Mouse (Mus musculus) lung, embryonic 14.5 days (tissue): ENCODE results near the gene Leap2. TPM values are rescaled to one million over a fixed set of nuclear protein-coding genes. Genes with fewer than 3 reads are reported as not detected.

Source experiments
- ATAC-seq: fragments of 200-750 bp; cut with Nextera tagmentation; 2 replicates; pipeline ENCODE4 v1.8.0; 2017; ENCODE audit warnings: mild to moderate bottlenecking, moderate TSS enrichment, moderate library complexity; ENCODE audit not compliant: insufficient read depth
- DNase-seq: peaks from one replicate; pipeline ENCODE4 v3.0.0-alpha.2; 2015
- H3K27ac ChIP-seq: fragments of 300-500 bp; sonication (generic); 2 replicates; pipeline ENCODE4 v1.5.1; 2014; ENCODE audit warnings: low read depth, mild to moderate bottlenecking, moderate library complexity
- H3K27me3 ChIP-seq: fragments of 300-500 bp; sonication (generic); 2 replicates; pipeline ENCODE4 v1.6.1; 2014; ENCODE audit warnings: low read length, control low read depth; ENCODE audit not compliant: insufficient read depth
- H3K36me3 ChIP-seq: fragments of 300-500 bp; sonication (generic); 2 replicates; pipeline ENCODE4 v1.6.1; 2014; ENCODE audit warnings: control low read depth; ENCODE audit not compliant: insufficient read depth
- H3K4me1 ChIP-seq: fragments of 300-500 bp; sonication (generic); 2 replicates; pipeline ENCODE4 v1.6.1; 2014; ENCODE audit warnings: antibody characterized with exemption, control low read depth; ENCODE audit not compliant: insufficient read depth
- H3K4me2 ChIP-seq: fragments of 300-500 bp; sonication (generic); 2 replicates; pipeline ENCODE4 v1.6.1; 2014; ENCODE audit warnings: mild to moderate bottlenecking
- H3K4me3 ChIP-seq: fragments of 300-500 bp; sonication (generic); 2 replicates; pipeline ENCODE4 v1.5.1; 2014; ENCODE audit warnings: low read depth, low read length
- H3K9ac ChIP-seq: fragments of 300-500 bp; sonication (generic); 2 replicates; pipeline ENCODE4 v1.6.1; 2014
- H3K9me3 ChIP-seq: fragments of 300-500 bp; sonication (generic); 2 replicates; pipeline ENCODE4 v1.6.1; 2016; ENCODE audit warnings: low read depth, low read length, control low read depth
- CTCF ChIP-seq: IDR thresholded peaks from 2 replicates; pipeline ENCODE4 v1.5.1; 2016; ENCODE audit warnings: antibody characterized with exemption, low read depth
- WGBS: fragments of 180-500 bp; shearing (Covaris S2); extraction: QIAGEN DNeasy Blood & Tissue Kit; methylation state at CpG from one replicate; pipeline ENCODE4 v1.1.7; 2014; 5-methylcytosine and 5-hydroxymethylcytosine counted together
- polyA plus RNA-seq: library from polyadenylated mRNA; unstranded; fragments of >200 nt; fragmentation: Nextera tagmentation; extraction: Ambion mirVana; gene quantifications from 2 replicates; pipeline ENCODE4 v1.2.1, GENCODE M21; 2014

Leap2 gene
- polyA plus RNA-seq, 1 experiment from 2014 or later = not detected

DNA sequence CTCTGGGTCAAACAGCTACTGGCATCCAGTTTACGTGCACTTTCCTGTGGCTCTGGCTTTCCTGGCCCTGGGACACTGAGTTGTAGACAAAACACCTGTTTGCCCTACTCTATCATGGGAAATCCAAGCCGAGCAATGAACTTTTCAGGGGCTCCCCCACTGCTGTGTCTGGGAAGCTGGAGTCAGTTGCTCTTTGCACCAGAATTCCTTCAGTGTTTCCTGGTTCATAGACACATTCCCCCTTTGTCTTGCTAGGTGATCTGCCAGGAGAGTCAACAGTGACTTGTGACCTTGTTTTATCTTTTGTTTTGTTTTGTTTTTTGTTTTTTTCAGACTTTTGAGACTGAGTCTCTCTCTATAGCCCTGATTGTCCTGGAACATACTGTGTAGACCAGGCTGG is 28.4 kb upstream of the Leap2 start:
- no peak for ATAC-seq
- no peaks in the 10 kb centered on the region for H3K27me3 ChIP-seq
- H3K4me3 ChIP-seq = no peak overlapping the region
- no peak overlapping the region for H3K4me2 ChIP-seq
- H3K9me3 ChIP-seq = no peaks in the 10 kb centered on the region
- TF ChIP-seq CTCF = no peak
- no peaks in the 10 kb centered on the region for H3K36me3 ChIP-seq
- no peak overlapping the region for H3K27ac ChIP-seq
- peaks cover 5% of the 10 kb centered on the region; the same call in 1 of the 2 replicates for H3K4me1 ChIP-seq
- WGBS = 34% methylated on average over 2 of the region's 2 CpGs
- no peak overlapping the region for H3K9ac ChIP-seq
- DNase-seq = no peak

DNA sequence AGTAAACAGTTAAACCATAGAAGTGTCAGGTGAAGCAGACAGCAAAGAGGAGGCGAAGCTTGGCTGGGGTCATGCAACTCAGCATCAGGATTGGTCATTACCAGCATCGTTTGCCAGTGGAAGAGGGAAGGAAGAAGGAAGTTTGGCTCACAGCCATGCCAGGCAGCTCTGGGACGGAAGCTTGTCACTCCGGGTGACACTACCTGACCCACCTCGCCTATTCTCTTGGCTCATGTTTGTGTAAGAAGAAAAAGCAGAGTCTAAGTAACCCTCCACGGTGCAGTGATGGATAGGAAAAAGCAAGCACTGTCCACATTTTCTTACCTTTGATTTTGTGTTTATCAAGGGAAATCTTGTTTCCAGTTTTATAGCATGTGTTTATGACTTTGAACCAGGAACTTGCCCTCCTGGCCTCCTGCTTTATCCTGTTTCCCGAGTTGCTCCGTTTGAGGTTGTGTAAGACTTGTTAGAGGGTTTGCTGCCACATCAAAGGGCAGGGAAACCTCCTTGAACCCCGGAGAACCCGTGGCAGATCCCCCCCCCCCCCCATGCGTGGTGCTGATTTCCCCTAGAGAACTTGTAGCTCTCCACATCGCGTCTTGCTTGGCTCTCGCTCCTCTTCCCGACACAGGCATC is 27.2 kb upstream of the Leap2 start:
- DNase-seq = no peak

DNA sequence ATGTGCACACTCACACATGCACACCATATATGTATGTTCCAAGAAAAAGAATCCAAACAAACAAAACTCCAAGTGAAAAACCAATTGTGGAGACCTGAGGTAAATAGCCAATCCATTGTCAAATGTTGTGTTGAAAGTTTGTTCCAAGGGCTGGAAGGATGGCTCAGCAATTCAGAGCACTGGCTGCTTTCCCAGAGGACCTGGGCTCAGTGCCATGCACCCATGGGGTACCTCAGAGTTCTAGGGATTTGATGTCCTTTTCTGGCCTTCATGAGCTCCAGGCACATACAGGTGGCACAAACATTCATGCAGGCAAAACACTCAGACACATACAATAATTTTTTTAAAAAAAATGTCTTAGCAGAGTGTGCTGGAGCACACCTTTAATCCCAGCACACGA is 25.6 kb upstream of the Leap2 start:
- no peaks in the 10 kb centered on the region for H3K9me3 ChIP-seq
- no peaks in the 10 kb centered on the region for H3K27me3 ChIP-seq
- peaks cover 5% of the 10 kb centered on the region; the same call in 1 of the 2 replicates for H3K4me1 ChIP-seq
- WGBS = 88% methylated on average over 1 of the region's 1 CpGs
- H3K4me3 ChIP-seq = no peak overlapping the region
- ATAC-seq (no peak), DNase-seq (no peak)
- H3K4me2 ChIP-seq = no peak overlapping the region
- no peaks in the 10 kb centered on the region for H3K36me3 ChIP-seq
- no peak overlapping the region for H3K27ac ChIP-seq
- TF ChIP-seq CTCF = no peak
- no peak overlapping the region for H3K9ac ChIP-seq

More for the DNA sequence above, 27.2 kb upstream of the Leap2 start:
- Histone ChIP-seq H3K9me3 (no peaks in the 10 kb centered on the region), H3K27me3 (no peaks in the 10 kb centered on the region), H3K27ac (no peak overlapping the region), H3K4me2 (no peak overlapping the region), H3K4me1 (peaks cover 5% of the 10 kb centered on the region; the same call in 1 of the 2 replicates), H3K36me3 (no peaks in the 10 kb centered on the region), H3K9ac (no peak overlapping the region), H3K4me3 (no peak overlapping the region)
- 28% methylated on average over 15 of the region's 15 CpGs for WGBS
- ATAC-seq = no peak
- TF ChIP-seq CTCF = no peak

DNA sequence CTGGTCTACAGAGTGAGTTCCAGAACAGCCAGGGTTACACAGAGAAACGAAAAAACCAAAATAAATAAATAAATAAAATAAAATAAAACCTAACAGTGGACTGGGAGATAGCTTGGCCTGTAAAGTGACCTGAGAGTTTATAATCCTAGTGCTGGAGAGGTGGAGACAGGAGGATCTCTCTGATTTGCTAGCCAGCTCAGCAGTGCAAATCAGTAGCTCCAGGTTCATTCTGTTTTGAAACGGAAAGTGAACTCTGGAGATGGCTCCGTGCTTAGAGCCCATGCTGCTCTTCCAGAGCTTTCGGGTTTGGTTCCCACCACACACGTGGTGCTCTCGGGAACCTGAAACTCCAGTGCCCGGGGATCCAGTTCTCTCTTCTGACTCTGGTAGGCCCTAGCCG is 25.0 kb upstream of the Leap2 start:
- H3K27me3 ChIP-seq = no peaks in the 10 kb centered on the region
- H3K4me2 ChIP-seq = no peak overlapping the region
- TF ChIP-seq CTCF = no peak
- no peaks in the 10 kb centered on the region for H3K9me3 ChIP-seq
- peaks cover 5% of the 10 kb centered on the region; the same call in 1 of the 2 replicates for H3K4me1 ChIP-seq
- H3K4me3 ChIP-seq = no peak overlapping the region
- WGBS = 85% methylated on average over 8 of the region's 8 CpGs
- DNase-seq = no peak
- H3K9ac ChIP-seq = no peak overlapping the region
- H3K36me3 ChIP-seq = no peaks in the 10 kb centered on the region
- no peak for ATAC-seq
- H3K27ac ChIP-seq = no peak overlapping the region

DNA sequence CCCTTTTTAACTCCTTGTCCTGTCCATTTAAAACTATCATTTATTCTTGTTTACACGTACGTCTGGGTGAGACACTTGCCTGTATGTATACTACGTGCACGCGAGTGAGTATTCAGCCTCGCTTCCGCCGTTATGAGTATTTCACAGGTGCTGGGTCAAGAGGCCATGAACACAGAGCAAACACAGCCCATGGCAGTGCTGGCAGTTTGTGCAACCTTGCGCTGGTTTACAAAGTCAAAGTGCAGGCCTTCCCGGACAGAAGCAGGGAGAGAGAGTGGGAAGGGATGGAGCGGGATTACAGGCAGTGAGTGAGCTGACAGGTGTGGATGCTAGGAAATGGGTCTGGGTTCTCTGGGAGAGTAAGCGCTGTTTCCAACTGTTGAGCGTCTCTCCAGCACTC is 23.2 kb upstream of the Leap2 start:
- WGBS = 56% methylated on average over 13 of the region's 13 CpGs
- no peak for TF ChIP-seq CTCF
- Histone ChIP-seq H3K9ac (no peak overlapping the region), H3K36me3 (no peaks in the 10 kb centered on the region), H3K27ac (no peak overlapping the region), H3K4me2 (no peak overlapping the region), H3K9me3 (no peaks in the 10 kb centered on the region), H3K4me3 (no peak overlapping the region), H3K27me3 (no peaks in the 10 kb centered on the region), H3K4me1 (peaks cover 5% of the 10 kb centered on the region; the same call in 1 of the 2 replicates)
- ATAC-seq = no peak
- DNase-seq = no peak

DNA sequence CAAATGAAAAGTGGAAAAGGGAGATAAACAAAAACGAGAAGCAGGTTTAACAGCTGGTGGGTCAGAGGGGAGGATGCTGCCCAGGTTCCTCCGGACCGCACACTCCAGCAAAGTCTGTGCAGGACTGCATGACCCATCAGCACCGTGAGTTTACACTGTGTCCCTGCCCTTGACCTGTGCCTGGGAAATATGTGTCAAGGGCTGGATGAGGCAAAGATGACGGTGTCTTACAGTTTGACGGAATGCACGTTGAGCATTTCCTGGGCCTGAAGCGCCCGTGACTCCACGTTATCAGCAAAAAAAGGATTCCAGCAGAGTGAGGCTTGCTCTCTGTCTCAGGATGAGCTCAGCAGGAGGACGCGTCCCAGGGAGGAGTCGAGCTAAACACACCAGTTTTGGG is 22.6 kb upstream of the Leap2 start:
- Histone ChIP-seq H3K27ac (no peak overlapping the region), H3K27me3 (no peaks in the 10 kb centered on the region), H3K4me2 (no peak overlapping the region), H3K36me3 (no peaks in the 10 kb centered on the region), H3K9ac (no peak overlapping the region), H3K9me3 (no peaks in the 10 kb centered on the region), H3K4me1 (peaks cover 4% of the 10 kb centered on the region; the same call in 1 of the 2 replicates), H3K4me3 (no peak overlapping the region)
- WGBS = 41% methylated on average over 13 of the region's 13 CpGs
- ATAC-seq (no peak), DNase-seq (no peak)
- no peak for TF ChIP-seq CTCF

DNA sequence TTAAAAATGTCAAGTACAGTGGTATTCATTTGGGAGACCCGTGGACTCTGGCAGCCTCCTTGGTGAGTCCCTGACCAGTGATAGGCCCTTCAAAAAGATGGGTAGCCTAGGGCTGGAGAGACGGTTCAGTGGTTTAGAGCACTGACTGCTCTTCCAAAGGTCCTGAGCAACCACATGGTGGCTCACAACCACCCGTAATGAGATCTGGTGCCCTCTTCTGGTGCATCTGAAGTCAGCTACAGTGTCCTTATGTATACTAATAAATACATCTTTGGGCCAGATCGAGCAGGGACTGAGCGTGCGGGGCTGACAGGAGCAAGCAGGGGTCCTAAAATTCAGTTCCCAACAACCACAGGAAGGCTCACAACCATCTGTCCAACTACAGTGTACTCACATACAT is 20.9 kb upstream of the Leap2 start:
- no peak overlapping the region for H3K4me3 ChIP-seq
- ATAC-seq = no peak
- H3K9me3 ChIP-seq = no peaks in the 10 kb centered on the region
- no peak for DNase-seq
- WGBS = 32% methylated on average over 6 of the region's 6 CpGs
- TF ChIP-seq CTCF = peak; percentile 66
- no peak overlapping the region for H3K27ac ChIP-seq
- H3K27me3 ChIP-seq = no peaks in the 10 kb centered on the region
- no peaks in the 10 kb centered on the region for H3K4me1 ChIP-seq
- H3K9ac ChIP-seq = no peak overlapping the region
- H3K36me3 ChIP-seq = no peaks in the 10 kb centered on the region
- H3K4me2 ChIP-seq = no peak overlapping the region
